Mouse (Mus musculus): ENCODE results near the gene Sec13.

The Sec13 gene

GRCm38 (mm10) chr6:113697222-113698205 lies 43.0 kb downstream of the Sec13 start:
- DNase-seq, result peak; percentile 51

GRCm38 (mm10) chr6:113696582-113697221 lies 43.8 kb downstream of the Sec13 start, which contains the start of gene Tatdn2:
Gene Tatdn2, plus strand, starts transcription at chr6:113697050.
- DNase-seq, result peak; percentile 97

GRCm38 (mm10) chr6:113695766-113696355 lies 44.7 kb downstream of the Sec13 start:
- DNase-seq, result peak; percentile 42

GRCm38 (mm10) chr6:113695203-113695602 lies 45.3 kb downstream of the Sec13 start:
- peak; percentile 29 for DNase-seq

- no peak for DNase-seq
Observed at GRCm38 (mm10) chr6:113693377-113693776, 47.2 kb downstream of the Sec13 start.

- no peak for DNase-seq
Observed at GRCm38 (mm10) chr6:113692661-113693133, 47.8 kb downstream of the Sec13 start.

- no peak for DNase-seq
Observed at GRCm38 (mm10) chr6:113691084-113691462, 49.5 kb downstream of the Sec13 start.

GRCm38 (mm10) chr6:113690400-113691083 lies 50.0 kb downstream of the Sec13 start:
- no peak for DNase-seq

GRCm38 (mm10) chr6:113690008-113690399 lies 50.5 kb downstream of the Sec13 start:
- no peak for DNase-seq

GRCm38 (mm10) chr6:113686551-113687125 lies 53.9 kb downstream of the Sec13 start:
- DNase-seq, result peak; percentile 44

GRCm38 (mm10) chr6:113683081-113683825 lies 57.3 kb downstream of the Sec13 start:
- no peak for DNase-seq

GRCm38 (mm10) chr6:113681271-113681670 lies 59.3 kb downstream of the Sec13 start:
- DNase-seq, result peak; percentile 76

GRCm38 (mm10) chr6:113679993-113680566 lies 60.5 kb downstream of the Sec13 start:
- no peak for DNase-seq

GRCm38 (mm10) chr6:113678246-113679012 lies 62.1 kb downstream of the Sec13 start:
- DNase-seq, result peak; percentile 23

Data from cerebellum, adult 9-10 months (tissue).